Mouse (Mus musculus) limb, embryonic 12.5 days (tissue): ENCODE measurements around the gene Arl5c. TPM values are rescaled to one million over a fixed set of nuclear protein-coding genes. Genes with fewer than 3 reads are reported as not detected.

Source experiments
- ATAC-seq: fragments of 200-750 bp; cut with Nextera tagmentation; 2 replicates; pipeline ENCODE4 v1.8.0; 2017; ENCODE audit warnings: low read depth, moderate TSS enrichment; ENCODE audit not compliant: insufficient number of reproducible peaks, insufficient read depth, low FRiP score, low TSS enrichment
- H3K27ac ChIP-seq: fragments of 300-500 bp; sonication (generic); 2 replicates; pipeline ENCODE4 v1.5.1; 2016; ENCODE audit warnings: mild to moderate bottlenecking, moderate library complexity
- H3K27me3 ChIP-seq: fragments of 300-500 bp; sonication (generic); 2 replicates; pipeline ENCODE4 v1.6.1; 2016; ENCODE audit warnings: mild to moderate bottlenecking, moderate library complexity
- H3K36me3 ChIP-seq: fragments of 300-500 bp; sonication (generic); 2 replicates; pipeline ENCODE4 v1.6.1; 2016; ENCODE audit warnings: mild to moderate bottlenecking, moderate library complexity
- H3K4me1 ChIP-seq: fragments of 300-500 bp; sonication (generic); replicated peaks from 2 replicates; pipeline ENCODE4 v1.6.1; 2016
- H3K4me2 ChIP-seq: fragments of 300-500 bp; sonication (generic); 2 replicates; pipeline ENCODE4 v1.6.1; 2016; ENCODE audit warnings: mild to moderate bottlenecking, moderate library complexity
- H3K4me3 ChIP-seq: fragments of 300-500 bp; sonication (generic); replicated peaks from 2 replicates; pipeline ENCODE4 v1.5.1; 2016; ENCODE audit warnings: mild to moderate bottlenecking
- H3K9ac ChIP-seq: fragments of 300-500 bp; sonication (generic); replicated peaks from 2 replicates; pipeline ENCODE4 v1.6.1; 2016; ENCODE audit warnings: mild to moderate bottlenecking, moderate library complexity
- H3K9me3 ChIP-seq: fragments of 300-500 bp; sonication (generic); 2 replicates; pipeline ENCODE4 v1.6.1; 2016; ENCODE audit warnings: mild to moderate bottlenecking, moderate library complexity
- WGBS: fragments of 180-500 bp; shearing (Covaris S2); methylation state at CpG from one replicate; pipeline ENCODE4 v1.1.7; 2016; 5-methylcytosine and 5-hydroxymethylcytosine counted together
- polyA plus RNA-seq: library from polyadenylated mRNA; unstranded; fragments of >200 nt; fragmentation: Nextera tagmentation; extraction: Ambion mirVana; gene quantifications from 2 replicates; pipeline ENCODE4 v1.2.1, GENCODE M21; 2016

Arl5c gene
- polyA plus RNA-seq, 1 experiment from 2014 or later = 5.9 TPM

- Histone ChIP-seq H3K4me1 (no peaks in the 10 kb centered on the region; the same call in 1 of the 2 replicates), H3K27me3 (no peaks in the 10 kb centered on the region), H3K9ac (no peak overlapping the region), H3K4me2 (no peak overlapping the region), H3K27ac (no peak overlapping the region), H3K9me3 (no peaks in the 10 kb centered on the region), H3K4me3 (no peak overlapping the region), H3K36me3 (no peaks in the 10 kb centered on the region)
- no peak for ATAC-seq
- whole genome bisulfite sequencing = 80% methylated on average over 7 of the region's 7 CpGs
Observed at GRCm38 (mm10) chr11:97958641-97959299, 37.2 kb downstream of the Arl5c start.

GRCm38 (mm10) chr11:97956905-97957560 is 38.9 kb downstream of the Arl5c start:
- Histone ChIP-seq H3K27me3 (no peaks in the 10 kb centered on the region), H3K27ac (no peak overlapping the region), H3K4me1 (no peaks in the 10 kb centered on the region; the same call in 1 of the 2 replicates), H3K36me3 (no peaks in the 10 kb centered on the region), H3K4me2 (no peak overlapping the region), H3K9me3 (no peaks in the 10 kb centered on the region), H3K4me3 (no peak overlapping the region), H3K9ac (no peak overlapping the region)
- ATAC-seq = no peak
- 64% methylated on average over 6 of the region's 6 CpGs for WGBS

- no peak for ATAC-seq
- Histone ChIP-seq H3K36me3 (no peaks in the 10 kb centered on the region), H3K9ac (no peak overlapping the region), H3K27ac (no peak overlapping the region), H3K4me2 (no peak overlapping the region), H3K4me1 (no peaks in the 10 kb centered on the region; the same call in 1 of the 2 replicates), H3K27me3 (no peaks in the 10 kb centered on the region), H3K9me3 (no peaks in the 10 kb centered on the region), H3K4me3 (no peak overlapping the region)
- WGBS = 53% methylated on average over 4 of the region's 4 CpGs
Observed at GRCm38 (mm10) chr11:97955915-97956314, 40.1 kb downstream of the Arl5c start.

- no peak overlapping the region for H3K27ac ChIP-seq
Observed at GRCm38 (mm10) chr11:97955146-97955902, 40.7 kb downstream of the Arl5c start.

GRCm38 (mm10) chr11:97954469-97955141 is 41.4 kb downstream of the Arl5c start:
- Histone ChIP-seq H3K27me3 (no peaks in the 10 kb centered on the region), H3K9ac (no peak overlapping the region), H3K27ac (no peak overlapping the region), H3K36me3 (no peaks in the 10 kb centered on the region), H3K4me2 (no peak overlapping the region), H3K4me1 (no peaks in the 10 kb centered on the region; the same call in 1 of the 2 replicates), H3K9me3 (no peaks in the 10 kb centered on the region), H3K4me3 (no peak overlapping the region)
- ATAC-seq = no peak
- 72% methylated on average over 14 of the region's 14 CpGs for WGBS

More at GRCm38 (mm10) chr11:97955146-97955902, 40.7 kb downstream of the Arl5c start:
- Histone ChIP-seq H3K9me3 (no peaks in the 10 kb centered on the region), H3K4me2 (no peak overlapping the region), H3K9ac (no peak overlapping the region), H3K4me1 (no peaks in the 10 kb centered on the region; the same call in 1 of the 2 replicates), H3K36me3 (no peaks in the 10 kb centered on the region), H3K4me3 (no peak overlapping the region), H3K27me3 (no peaks in the 10 kb centered on the region)
- 79% methylated on average over 9 of the region's 9 CpGs for WGBS
- no peak for ATAC-seq

- ATAC-seq = no peak
- Histone ChIP-seq H3K27ac (no peak overlapping the region), H3K4me2 (no peak overlapping the region), H3K27me3 (no peaks in the 10 kb centered on the region), H3K4me3 (no peak overlapping the region), H3K9ac (no peak overlapping the region), H3K36me3 (no peaks in the 10 kb centered on the region), H3K9me3 (no peaks in the 10 kb centered on the region), H3K4me1 (no peaks in the 10 kb centered on the region; the same call in 1 of the 2 replicates)
- 86% methylated on average over 6 of the region's 6 CpGs for WGBS
Observed at GRCm38 (mm10) chr11:97953939-97954275, 42.1 kb downstream of the Arl5c start.

GRCm38 (mm10) chr11:97953179-97953938 is 42.6 kb downstream of the Arl5c start:
- WGBS = 85% methylated on average over 16 of the region's 16 CpGs
- Histone ChIP-seq H3K27me3 (no peaks in the 10 kb centered on the region), H3K4me3 (no peak overlapping the region), H3K9ac (no peak overlapping the region), H3K36me3 (no peaks in the 10 kb centered on the region), H3K4me1 (no peaks in the 10 kb centered on the region; the same call in 1 of the 2 replicates), H3K27ac (no peak overlapping the region), H3K9me3 (no peaks in the 10 kb centered on the region), H3K4me2 (no peak overlapping the region)
- ATAC-seq = no peak

- Histone ChIP-seq H3K36me3 (no peaks in the 10 kb centered on the region), H3K4me3 (no peak overlapping the region), H3K9me3 (no peaks in the 10 kb centered on the region), H3K4me2 (no peak overlapping the region), H3K9ac (no peak overlapping the region), H3K4me1 (no peaks in the 10 kb centered on the region; the same call in 1 of the 2 replicates), H3K27me3 (no peaks in the 10 kb centered on the region), H3K27ac (no peak overlapping the region)
- 75% methylated on average over 1 of the region's 1 CpGs for WGBS
- no peak for ATAC-seq
Observed at GRCm38 (mm10) chr11:97952367-97953006, 43.5 kb downstream of the Arl5c start.

GRCm38 (mm10) chr11:97949703-97950475 is 46.1 kb downstream of the Arl5c start:
- Histone ChIP-seq H3K27ac (no peak overlapping the region), H3K4me1 (no peaks in the 10 kb centered on the region), H3K36me3 (no peaks in the 10 kb centered on the region), H3K9ac (no peak overlapping the region), H3K4me3 (no peak overlapping the region), H3K27me3 (no peaks in the 10 kb centered on the region), H3K9me3 (no peaks in the 10 kb centered on the region), H3K4me2 (no peak overlapping the region)
- WGBS = 69% methylated on average over 20 of the region's 20 CpGs
- ATAC-seq = no peak

GRCm38 (mm10) chr11:97947426-97947825 is 48.6 kb downstream of the Arl5c start:
- Histone ChIP-seq H3K9ac (no peak overlapping the region), H3K4me2 (no peak overlapping the region), H3K9me3 (no peaks in the 10 kb centered on the region), H3K4me1 (peaks cover 3% of the 10 kb centered on the region; the same call in 1 of the 2 replicates), H3K27me3 (no peaks in the 10 kb centered on the region), H3K4me3 (no peak overlapping the region), H3K27ac (no peak overlapping the region), H3K36me3 (no peaks in the 10 kb centered on the region)
- 10% methylated on average over 7 of the region's 7 CpGs for WGBS
- ATAC-seq = no peak
